Mouse (Mus musculus): ENCODE data around the gene Hmg20b. TPM values are rescaled to one million over a fixed set of nuclear protein-coding genes. Genes with fewer than 3 reads are reported as not detected.
A peak's percentile ranks its signal among the peaks of the same experiment; 100 is the strongest.

Hmg20b gene
- polyA plus RNA-seq, 1 experiment from 2014 or later = 31.7 TPM

DNA sequence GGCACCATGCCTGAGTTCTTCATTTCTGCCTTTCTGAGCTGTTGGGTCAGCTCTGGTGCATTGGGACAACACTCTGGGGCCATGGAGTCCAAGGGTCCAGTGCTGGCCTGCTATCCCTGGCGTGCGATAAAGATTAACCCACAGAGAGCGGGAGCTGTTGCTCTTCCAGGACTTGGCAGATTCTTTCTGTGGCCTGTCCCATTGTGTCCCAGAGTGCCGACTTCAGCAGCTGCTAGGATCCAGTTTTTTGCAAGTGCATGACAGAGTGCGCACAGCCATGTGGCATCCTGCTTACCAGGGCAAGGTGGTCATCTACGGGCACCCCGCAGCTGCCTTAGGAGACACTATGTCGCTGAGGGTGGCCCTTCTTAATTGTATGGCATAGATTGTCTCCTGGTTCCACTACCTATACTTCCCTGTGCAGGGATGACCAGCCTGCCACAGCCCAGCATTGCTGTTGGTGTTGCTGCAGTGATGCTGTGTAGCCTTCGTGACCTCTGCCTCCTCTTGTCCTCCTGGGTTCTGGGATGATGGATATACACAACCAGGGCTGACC, 49.9 kb downstream of the Hmg20b start:
- H3K27me3 ChIP-seq (replicated peaks; ENCODE audit: control insufficient read depth, insufficient read depth, low read length) = no peaks in the 10 kb centered on the region
- no peak overlapping the region for H3K4me3 ChIP-seq (ENCODE audit: low read length)
- no peaks in the 10 kb centered on the region for H3K9me3 ChIP-seq (ENCODE audit: control insufficient read depth, low read length)
- H3K9ac ChIP-seq (ENCODE audit: low read depth, low read length) = no peak overlapping the region
- 72% methylated on average over 9 of the region's 9 CpGs for WGBS
- no peaks in the 10 kb centered on the region for H3K36me3 ChIP-seq (ENCODE audit: control insufficient read depth, insufficient read depth, low read length)
- ATAC-seq = no peak
- no peak overlapping the region for H3K4me2 ChIP-seq (ENCODE audit: low read length)
- peaks cover 27% of the 10 kb centered on the region for H3K4me1 ChIP-seq (ENCODE audit: control insufficient read depth, insufficient read depth, low read depth, low read length)
- no peak overlapping the region for H3K27ac ChIP-seq (ENCODE audit: low read depth, low read length)

- H3K4me1 ChIP-seq (ENCODE audit: control insufficient read depth, insufficient read depth, low read depth, low read length) = peaks cover 33% of the 10 kb centered on the region
- H3K36me3 ChIP-seq (ENCODE audit: control insufficient read depth, insufficient read depth, low read length) = no peaks in the 10 kb centered on the region
- no peak for ATAC-seq
- no peak overlapping the region for H3K4me2 ChIP-seq (ENCODE audit: low read length)
- no peak overlapping the region for H3K9ac ChIP-seq (ENCODE audit: low read depth, low read length)
- WGBS = 90% methylated on average over 14 of the region's 14 CpGs
- no peaks in the 10 kb centered on the region for H3K27me3 ChIP-seq (replicated peaks; ENCODE audit: control insufficient read depth, insufficient read depth, low read length)
- no peaks in the 10 kb centered on the region for H3K9me3 ChIP-seq (ENCODE audit: control insufficient read depth, low read length)
- no peak overlapping the region for H3K4me3 ChIP-seq (ENCODE audit: low read length)
- H3K27ac ChIP-seq (ENCODE audit: low read depth, low read length) = no peak overlapping the region
These were observed 50.5 kb downstream of the Hmg20b start for GRCm38 (mm10) chr10:81299585-81300351.

GRCm38 (mm10) chr10:81298369-81299100, 51.7 kb downstream of the Hmg20b start:
- Histone ChIP-seq H3K4me2 (ENCODE audit: low read length) (no peak overlapping the region), H3K9ac (ENCODE audit: low read depth, low read length) (no peak overlapping the region), H3K27me3 (replicated peaks; ENCODE audit: control insufficient read depth, insufficient read depth, low read length) (no peaks in the 10 kb centered on the region), H3K4me1 (ENCODE audit: control insufficient read depth, insufficient read depth, low read depth, low read length) (peaks cover 37% of the 10 kb centered on the region), H3K9me3 (ENCODE audit: control insufficient read depth, low read length) (no peaks in the 10 kb centered on the region), H3K36me3 (ENCODE audit: control insufficient read depth, insufficient read depth, low read length) (no peaks in the 10 kb centered on the region), H3K4me3 (ENCODE audit: low read length) (no peak overlapping the region), H3K27ac (ENCODE audit: low read depth, low read length) (no peak overlapping the region)
- WGBS = 95% methylated on average over 17 of the region's 17 CpGs
- ATAC-seq = no peak

DNA sequence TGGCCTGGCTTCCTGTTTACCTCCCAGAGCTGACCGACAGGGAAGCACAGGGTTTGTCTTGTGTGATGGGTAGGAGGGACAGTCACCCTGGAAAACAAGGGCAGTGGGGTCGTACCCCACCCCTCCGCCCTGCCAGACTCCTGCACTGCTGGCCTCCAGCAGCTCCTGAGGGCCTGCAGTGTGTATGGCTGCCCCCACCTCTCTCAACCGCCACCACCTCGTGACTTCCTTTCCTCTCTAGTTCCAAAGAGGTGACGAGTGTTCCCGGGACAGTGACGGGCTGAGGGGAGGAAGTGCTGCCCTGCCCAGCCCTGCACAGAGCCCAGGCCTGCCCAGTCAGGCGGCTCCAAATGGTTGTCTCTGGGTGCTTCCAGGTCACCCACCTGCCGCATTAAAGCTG, 52.4 kb downstream of the Hmg20b start:
- Histone ChIP-seq H3K4me2 (ENCODE audit: low read length) (no peak overlapping the region), H3K27me3 (replicated peaks; ENCODE audit: control insufficient read depth, insufficient read depth, low read length) (no peaks in the 10 kb centered on the region), H3K4me1 (ENCODE audit: control insufficient read depth, insufficient read depth, low read depth, low read length) (peaks cover 37% of the 10 kb centered on the region), H3K9ac (ENCODE audit: low read depth, low read length) (no peak overlapping the region; the same call in 1 of the 2 replicates), H3K9me3 (ENCODE audit: control insufficient read depth, low read length) (no peaks in the 10 kb centered on the region), H3K36me3 (ENCODE audit: control insufficient read depth, insufficient read depth, low read length) (no peaks in the 10 kb centered on the region), H3K27ac (ENCODE audit: low read depth, low read length) (peak overlapping the region; percentile 51; the same call in 1 of the 2 replicates), H3K4me3 (ENCODE audit: low read length) (no peak overlapping the region)
- WGBS = 73% methylated on average over 10 of the region's 10 CpGs
- ATAC-seq = no peak

DNA sequence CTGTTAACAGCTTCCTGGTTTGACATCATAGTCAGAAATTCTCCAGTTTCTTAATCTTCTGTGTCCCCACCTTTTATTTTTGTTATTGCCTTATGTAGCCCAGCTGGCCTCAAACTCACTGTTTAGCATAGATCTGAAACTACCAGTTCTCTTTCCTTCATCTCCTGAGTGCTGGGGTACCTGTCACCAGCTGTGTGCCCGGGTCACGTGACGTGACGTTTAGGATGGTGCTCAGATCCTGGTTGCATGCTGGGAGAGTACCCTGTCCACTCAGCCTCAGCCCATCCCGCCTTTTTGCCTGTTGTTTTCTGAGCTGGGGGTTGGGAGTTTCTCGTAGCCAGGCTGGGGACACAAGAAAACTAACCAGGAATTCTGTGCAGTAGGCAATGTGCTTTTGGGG, 53.0 kb downstream of the Hmg20b start:
- no peak overlapping the region for H3K9ac ChIP-seq (ENCODE audit: low read depth, low read length)
- H3K36me3 ChIP-seq (ENCODE audit: control insufficient read depth, insufficient read depth, low read length) = no peaks in the 10 kb centered on the region
- peaks cover 33% of the 10 kb centered on the region for H3K4me1 ChIP-seq (ENCODE audit: control insufficient read depth, insufficient read depth, low read depth, low read length)
- H3K27ac ChIP-seq (ENCODE audit: low read depth, low read length) = no peak overlapping the region; the same call in 1 of the 2 replicates
- no peak for ATAC-seq
- WGBS = 80% methylated on average over 6 of the region's 6 CpGs
- H3K27me3 ChIP-seq (replicated peaks; ENCODE audit: control insufficient read depth, insufficient read depth, low read length) = no peaks in the 10 kb centered on the region
- H3K4me3 ChIP-seq (ENCODE audit: low read length) = no peak overlapping the region
- H3K4me2 ChIP-seq (ENCODE audit: low read length) = no peak overlapping the region
- no peaks in the 10 kb centered on the region for H3K9me3 ChIP-seq (ENCODE audit: control insufficient read depth, low read length)

Small RNA genes lying within 50 kb of the gene (microRNA-seq; reads per million reads assigned to microRNA genes)
- not detected for gene Mir6913

Other genes with a start within 250 kb of the Hmg20b start
- 236 and 240 TPM in 2 replicates for gene Map2k2, start 244.6 kb downstream of the Hmg20b start, polyA plus RNA-seq (2015; fragmentation: Nextera tagmentation; extraction: Ambion mirVana)
- 13.3 and 13.6 TPM in 2 replicates for gene Zbtb7a, start 215.3 kb downstream of the Hmg20b start, polyA plus RNA-seq (2015; fragmentation: Nextera tagmentation; extraction: Ambion mirVana)
- 47.1 and 56.9 TPM in 2 replicates for gene Pias4, start 182.6 kb downstream of the Hmg20b start, polyA plus RNA-seq (2015; fragmentation: Nextera tagmentation; extraction: Ambion mirVana)
- gene Eef2, start 173.8 kb downstream of the Hmg20b start, polyA plus RNA-seq (2015; fragmentation: Nextera tagmentation; extraction: Ambion mirVana) = 525 and 551 TPM in 2 replicates
- gene Dapk3, start 167.5 kb downstream of the Hmg20b start, polyA plus RNA-seq (2015; fragmentation: Nextera tagmentation; extraction: Ambion mirVana) = 49.0 and 58.7 TPM in 2 replicates
- not detected in 2 replicates for gene 4930442H23Rik, start 166.6 kb downstream of the Hmg20b start, polyA plus RNA-seq (2015; fragmentation: Nextera tagmentation; extraction: Ambion mirVana)
- 0.09 and 0.24 TPM in 2 replicates for gene Nmrk2, start 148.4 kb downstream of the Hmg20b start, polyA plus RNA-seq (2015; fragmentation: Nextera tagmentation; extraction: Ambion mirVana)
- gene Atcay, start 119.6 kb downstream of the Hmg20b start, polyA plus RNA-seq (2015; fragmentation: Nextera tagmentation; extraction: Ambion mirVana) = 85.0 and 85.6 TPM in 2 replicates
- gene Zfr2, start 117.3 kb downstream of the Hmg20b start, polyA plus RNA-seq (2015; fragmentation: Nextera tagmentation; extraction: Ambion mirVana) = 23.8 and 28.7 TPM in 2 replicates
- 60.4 and 72.8 TPM in 2 replicates for gene Matk, start 97.5 kb downstream of the Hmg20b start, polyA plus RNA-seq (2015; fragmentation: Nextera tagmentation; extraction: Ambion mirVana)
- gene Mrpl54, start 83.5 kb downstream of the Hmg20b start, polyA plus RNA-seq (2015; fragmentation: Nextera tagmentation; extraction: Ambion mirVana) = 126 and 137 TPM in 2 replicates
- 39.2 and 41.8 TPM in 2 replicates for gene Apba3, start 83.5 kb downstream of the Hmg20b start, polyA plus RNA-seq (2015; fragmentation: Nextera tagmentation; extraction: Ambion mirVana)
- gene Tjp3, start 58.9 kb downstream of the Hmg20b start, polyA plus RNA-seq (2015; fragmentation: Nextera tagmentation; extraction: Ambion mirVana) = 5.3 and 6.4 TPM in 2 replicates
- 128 and 144 TPM in 2 replicates for gene Pip5k1c, start 57.5 kb downstream of the Hmg20b start, polyA plus RNA-seq (2015; fragmentation: Nextera tagmentation; extraction: Ambion mirVana)
- 26.3 and 30.6 TPM in 2 replicates for gene Cactin, start 29.4 kb downstream of the Hmg20b start, polyA plus RNA-seq (2015; fragmentation: Nextera tagmentation; extraction: Ambion mirVana)
- 5.4 and 6.3 TPM in 2 replicates for gene Tbxa2r, start 21.7 kb downstream of the Hmg20b start, polyA plus RNA-seq (2015; fragmentation: Nextera tagmentation; extraction: Ambion mirVana)
- gene Gipc3, start 7.2 kb downstream of the Hmg20b start, polyA plus RNA-seq (2015; fragmentation: Nextera tagmentation; extraction: Ambion mirVana) = not detected in 2 replicates
- 17.5 and 19.0 TPM in 2 replicates for gene Mfsd12, start 7.0 kb upstream of the Hmg20b start, polyA plus RNA-seq (2015; fragmentation: Nextera tagmentation; extraction: Ambion mirVana)
- 0.49 and 1.1 TPM in 2 replicates for gene 4930404N11Rik, start 15.3 kb upstream of the Hmg20b start, polyA plus RNA-seq (2015; fragmentation: Nextera tagmentation; extraction: Ambion mirVana)
- gene Fzr1, start 28.0 kb upstream of the Hmg20b start, polyA plus RNA-seq (2015; fragmentation: Nextera tagmentation; extraction: Ambion mirVana) = 149 and 156 TPM in 2 replicates
- 99.8 and 108 TPM in 2 replicates for gene Dohh, start 33.9 kb upstream of the Hmg20b start, polyA plus RNA-seq (2015; fragmentation: Nextera tagmentation; extraction: Ambion mirVana)
- gene Gm48551, start 34.0 kb upstream of the Hmg20b start, polyA plus RNA-seq (2015; fragmentation: Nextera tagmentation; extraction: Ambion mirVana) = 7.9 and 9.4 TPM in 2 replicates
- gene Gm48552, start 38.5 kb upstream of the Hmg20b start, polyA plus RNA-seq (2015; fragmentation: Nextera tagmentation; extraction: Ambion mirVana) = 1.5 and 2.2 TPM in 2 replicates
- 1.6 and 2.3 TPM in 2 replicates for gene Smim24, start 42.6 kb upstream of the Hmg20b start, polyA plus RNA-seq (2015; fragmentation: Nextera tagmentation; extraction: Ambion mirVana)
- gene Nfic, start 105.2 kb upstream of the Hmg20b start, polyA plus RNA-seq (2015; fragmentation: Nextera tagmentation; extraction: Ambion mirVana) = 24.5 and 34.5 TPM in 2 replicates
- gene Celf5, start 132.2 kb upstream of the Hmg20b start, polyA plus RNA-seq (2015; fragmentation: Nextera tagmentation; extraction: Ambion mirVana) = 60.1 and 63.6 TPM in 2 replicates
- gene Ncln, start 145.9 kb upstream of the Hmg20b start, polyA plus RNA-seq (2015; fragmentation: Nextera tagmentation; extraction: Ambion mirVana) = 68.9 and 82.7 TPM in 2 replicates
- gene S1pr4, start 149.7 kb upstream of the Hmg20b start, polyA plus RNA-seq (2015; fragmentation: Nextera tagmentation; extraction: Ambion mirVana) = 0.65 and 0.79 TPM in 2 replicates
- gene Gna15, start 173.7 kb upstream of the Hmg20b start, polyA plus RNA-seq (2015; fragmentation: Nextera tagmentation; extraction: Ambion mirVana) = 0.81 and 1.1 TPM in 2 replicates
- gene Gna11, start 194.7 kb upstream of the Hmg20b start, polyA plus RNA-seq (2015; fragmentation: Nextera tagmentation; extraction: Ambion mirVana) = 96.0 and 104 TPM in 2 replicates
- gene Aes, start 209.0 kb upstream of the Hmg20b start, polyA plus RNA-seq (2015; fragmentation: Nextera tagmentation; extraction: Ambion mirVana) = 457 and 712 TPM in 2 replicates
- gene Tle2, start 224.1 kb upstream of the Hmg20b start, polyA plus RNA-seq (2015; fragmentation: Nextera tagmentation; extraction: Ambion mirVana) = 40.9 and 50.2 TPM in 2 replicates

Data from hindbrain, embryonic 16.5 days (tissue).